Comparison of ENCODE assay signal across 8 mouse cellular contexts in the genomic region with DNA sequence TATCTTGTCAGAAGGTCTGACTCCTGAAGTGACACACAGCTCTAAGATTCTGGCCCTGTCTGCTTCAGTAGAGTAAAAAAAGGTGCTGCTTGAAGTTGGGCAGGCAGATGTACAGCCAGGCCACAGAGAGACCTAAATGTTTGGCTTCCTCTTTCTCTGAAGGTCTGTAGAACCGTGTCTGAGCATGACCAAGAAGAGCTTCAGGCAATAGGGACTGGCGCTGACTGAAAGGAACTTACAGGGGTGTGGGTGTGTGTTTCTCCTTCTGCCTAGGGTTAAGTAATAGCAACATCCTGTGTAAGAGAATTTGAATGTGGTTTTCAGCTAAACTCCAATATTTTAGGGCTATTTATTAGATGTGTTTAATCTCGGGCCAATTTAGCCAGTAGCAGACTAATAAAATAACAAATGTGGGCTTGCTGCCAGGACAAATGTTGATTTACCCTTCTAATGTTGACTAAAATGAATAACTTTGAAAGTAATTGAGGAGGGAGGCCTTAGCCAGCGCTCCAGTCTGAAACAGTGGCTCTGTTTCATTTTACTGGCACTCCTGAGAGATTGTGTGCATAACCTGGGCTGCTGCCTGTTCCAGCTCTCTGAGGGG.
A peak's percentile ranks its signal among the peaks of the same experiment; 100 is the strongest.
DNase-seq lines count a peak whose midpoint lies in the region; ATAC-seq and TF ChIP-seq lines count a peak whose summit lies in the region.

No protein-coding gene starts in this region.

- WGBS in bone marrow, adult 2 months, result 10% methylated on average over 4 of the region's 4 CpGs
- 29% methylated on average over 4 of the region's 4 CpGs for WGBS in liver, embryonic 12.5 days (ENCODE audit: insufficient replicate concordance)
- 79% methylated on average over 4 of the region's 4 CpGs for WGBS in midbrain, embryonic 10.5 days

- no peaks in the 10 kb centered on the region for H3K36me3 ChIP-seq in liver, embryonic 12.5 days
- H3K36me3 ChIP-seq in midbrain, embryonic 10.5 days, result no peaks in the 10 kb centered on the region

- TF ChIP-seq POLR2A in bone marrow, adult 2 months (IDR thresholded peaks at IDR 0.05; ENCODE audit: borderline replicate concordance, control insufficient read depth, low read depth, low read length), result no peak

- H3K9ac ChIP-seq in liver, embryonic 12.5 days, result no peak overlapping the region

- H3K27me3 ChIP-seq in liver, embryonic 12.5 days (replicated peaks), result no peaks in the 10 kb centered on the region
- no peaks in the 10 kb centered on the region for H3K27me3 ChIP-seq in midbrain, embryonic 10.5 days (ENCODE audit: low read depth, poor library complexity, severe bottlenecking)

- 0 out of 2 replicates have a peak overlapping the region, but pooled peaks have one; percentile 2 for H3K4me2 ChIP-seq in liver, embryonic 12.5 days

- intact Hi-C loops in heart, postnatal 10 days (cut with DNase I), result no loop called here

- peaks cover 26% of the 10 kb centered on the region for H3K4me1 ChIP-seq in bone marrow, adult 2 months (ENCODE audit: control insufficient read depth, insufficient read depth, low read length)
- peaks cover 29% of the 10 kb centered on the region for H3K4me1 ChIP-seq in liver, embryonic 12.5 days
- no peaks in the 10 kb centered on the region for H3K4me1 ChIP-seq in midbrain, embryonic 10.5 days

- no peaks in the 10 kb centered on the region for H3K9me3 ChIP-seq in liver, embryonic 12.5 days (replicated peaks)
- no peaks in the 10 kb centered on the region for H3K9me3 ChIP-seq in midbrain, embryonic 10.5 days (replicated peaks)

- peak overlapping the region; percentile 70 for H3K27ac ChIP-seq in layer of hippocampus, adult 2 months
- peak overlapping the region; percentile 94 for H3K27ac ChIP-seq in bone marrow, adult 2 months (ENCODE audit: control insufficient read depth, insufficient read depth, low read depth, low read length, poor library complexity)
- H3K27ac ChIP-seq in liver, embryonic 12.5 days, result peak overlapping the region; percentile 66
- H3K27ac ChIP-seq in midbrain, embryonic 10.5 days (replicated peaks), result no peak overlapping the region; the same call in 1 of the 2 replicates

- 0 out of 2 replicates have a peak, but pooled peaks have one; percentile 21 for ATAC-seq in liver, embryonic 12.5 days

- DNase-seq in layer of hippocampus, adult 2 months (ENCODE audit: low spot score in 2 of 2), result no peak
- no peak for DNase-seq in layer of hippocampus, adult 8-10 months (ENCODE audit: low spot score in 2 of 2)
- peak; percentile 48 to 57 for DNase-seq in heart, postnatal 10 days
- DNase-seq in spleen, postnatal 14 days (ENCODE audit: low spot score in 2 of 2), result peak; percentile 19 to 31
- no peak for DNase-seq in midbrain, embryonic 10.5 days (ENCODE audit: low spot score)
- no peak for DNase-seq in cerebellum, adult 18-20 months

- TF ChIP-seq CTCF in layer of hippocampus, adult 2 months (conservative IDR thresholded peaks at IDR 0.05), result no peak
- no peak for TF ChIP-seq CTCF in bone marrow, adult 2 months (IDR thresholded peaks at IDR 0.05; ENCODE audit: control insufficient read depth, insufficient read depth, low read length)

- no peak overlapping the region for H3K4me3 ChIP-seq in layer of hippocampus, adult 2 months
- H3K4me3 ChIP-seq in bone marrow, adult 2 months (replicated peaks; ENCODE audit: control insufficient read depth, low read depth, low read length), result no peak overlapping the region
- H3K4me3 ChIP-seq in liver, embryonic 12.5 days, result no peak overlapping the region
- H3K4me3 ChIP-seq in midbrain, embryonic 10.5 days, result no peak overlapping the region

Comparison
In these comparisons a context has a peak if more than half of its experiments do, and no peak if none do; other contexts are left out.
1. DNase-seq: peak in heart, postnatal 10 days (2 of 2) and spleen, postnatal 14 days (2 of 2); none in layer of hippocampus, adult 2 months (0 of 2), layer of hippocampus, adult 8-10 months (0 of 2), midbrain, embryonic 10.5 days (single experiment) and cerebellum, adult 18-20 months (0 of 2).